Mouse (Mus musculus) frontal cortex, adult 2 months (tissue): ENCODE measurements around the gene Steap2. TPM values are rescaled to one million over a fixed set of nuclear protein-coding genes. Genes with fewer than 3 reads are reported as not detected.

ENCODE experiments used
- DNase-seq, 2 experiments: peaks; one replicate each; pipeline ENCODE4 v3.0.0; 2022; ENCODE audit warnings: low spot score in 1 of 2; ENCODE audit errors: extremely low spot score in 1 of 2
- polyA plus RNA-seq: library from polyadenylated mRNA; depleted of rRNA; stranded (reverse); fragments of >200 nt; gene quantifications from 2 replicates; pipeline ENCODE4 v1.2.3, GENCODE M21; 2012; rRNA removed

Gene Steap2
- polyA plus RNA-seq, 1 experiment: 9.1 TPM

DNA sequence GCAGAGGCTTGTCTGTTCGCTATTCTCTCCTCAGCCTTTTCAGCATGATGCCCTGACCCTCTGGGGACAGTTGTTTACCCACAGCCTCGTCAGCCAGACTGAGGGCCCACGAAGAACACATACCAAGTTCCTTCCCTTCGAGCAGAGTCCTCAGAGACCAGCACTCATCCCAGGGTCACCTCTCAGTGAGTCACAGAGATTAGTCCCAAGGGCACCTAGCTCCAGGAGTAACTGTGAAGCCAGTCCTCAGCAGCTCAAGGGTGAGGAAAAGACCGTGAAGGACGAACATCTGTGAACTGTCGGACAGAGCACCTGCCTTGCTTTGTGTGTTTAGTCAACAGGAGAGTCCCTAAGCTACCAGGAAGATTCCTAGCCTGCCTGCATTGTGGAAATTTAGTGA is 25.5 kb downstream of the Steap2 start:
- DNase-seq: no peak

- no peak for DNase-seq
These were observed 29.9 kb downstream of the Steap2 start for GRCm38 (mm10) chr5:5664371-5664926.

DNA sequence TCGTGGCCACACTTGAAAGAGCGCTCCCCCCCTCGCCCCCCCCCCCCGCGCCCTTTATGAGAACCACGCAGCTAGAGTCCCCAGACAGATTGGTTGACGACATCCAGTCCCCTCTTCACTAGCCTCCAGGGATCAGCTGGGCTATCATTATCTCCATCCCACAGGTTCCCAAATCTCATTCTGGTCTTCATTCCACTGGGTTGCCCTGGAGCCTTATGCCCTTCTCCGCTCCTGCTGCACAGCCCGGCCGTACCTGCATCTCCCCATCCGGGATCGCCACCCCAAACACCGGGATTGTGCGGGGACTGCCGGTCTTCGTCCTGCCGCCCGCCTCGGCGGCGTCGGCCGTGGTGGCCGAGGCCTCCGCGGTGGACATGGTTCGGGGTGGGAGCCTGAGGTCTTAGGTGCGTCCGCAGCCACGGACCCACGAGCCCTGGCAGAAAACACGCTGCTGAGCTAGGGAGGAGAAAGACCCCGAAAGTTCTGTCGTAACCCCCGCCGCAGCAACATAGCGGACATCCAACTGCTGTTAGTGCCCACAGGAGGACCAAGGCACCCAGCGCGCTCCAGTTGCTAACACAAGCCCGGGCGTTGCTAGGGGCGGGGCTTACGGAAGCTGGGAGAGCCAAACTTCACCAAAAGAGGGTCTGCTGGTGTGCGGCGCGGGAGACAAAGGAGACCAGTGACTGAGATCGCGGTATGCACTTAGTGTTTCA is 30.6 kb downstream of the Steap2 start, which contains the start of gene Cfap69:
Gene Cfap69, minus strand, starts transcription at position 585 of the 716 bp plus-strand sequence.
- peak; percentile 78 to 91 for DNase-seq

GRCm38 (mm10) chr5:5663057-5663456 is 31.3 kb downstream of the Steap2 start:
- DNase-seq: no peak

DNA sequence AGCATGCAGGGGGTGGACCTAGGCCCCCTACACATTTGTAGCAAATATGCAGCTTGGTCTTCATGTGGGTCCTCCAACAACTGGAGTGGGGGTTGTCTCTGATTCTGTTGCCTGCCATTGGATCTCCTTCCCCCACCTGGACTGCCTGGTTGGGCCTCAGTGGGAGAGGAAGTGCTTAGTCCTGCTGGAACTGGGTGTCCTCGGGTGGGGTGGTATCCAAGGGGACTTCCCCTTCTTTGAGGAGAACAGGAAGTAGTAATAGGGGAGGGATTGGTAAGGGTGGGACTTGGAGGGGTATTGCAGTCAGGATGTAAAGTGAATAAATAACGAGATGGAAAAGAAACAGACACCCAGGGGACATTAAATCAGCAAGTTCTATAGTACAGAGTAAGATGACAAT is 35.7 kb downstream of the Steap2 start:
- no peak for DNase-seq

DNA sequence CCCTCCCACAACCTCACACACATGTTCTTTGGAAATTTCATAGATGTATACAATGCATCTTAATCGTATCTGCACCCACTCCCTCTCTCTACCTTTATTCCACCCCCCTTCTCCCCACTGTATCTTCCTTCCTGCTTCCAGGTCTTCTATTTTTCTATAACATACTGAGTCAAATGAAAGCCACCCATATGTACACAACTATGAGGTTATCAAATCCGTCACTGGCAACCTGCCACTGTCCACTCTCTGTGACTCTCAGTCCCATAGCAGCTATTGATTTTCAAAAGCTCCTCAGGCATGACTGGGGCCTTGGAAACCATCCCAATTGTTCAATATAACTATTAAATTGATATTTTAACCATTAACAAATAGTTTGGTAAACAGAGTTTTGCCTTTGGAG is 36.4 kb downstream of the Steap2 start:
- DNase-seq: no peak

DNA sequence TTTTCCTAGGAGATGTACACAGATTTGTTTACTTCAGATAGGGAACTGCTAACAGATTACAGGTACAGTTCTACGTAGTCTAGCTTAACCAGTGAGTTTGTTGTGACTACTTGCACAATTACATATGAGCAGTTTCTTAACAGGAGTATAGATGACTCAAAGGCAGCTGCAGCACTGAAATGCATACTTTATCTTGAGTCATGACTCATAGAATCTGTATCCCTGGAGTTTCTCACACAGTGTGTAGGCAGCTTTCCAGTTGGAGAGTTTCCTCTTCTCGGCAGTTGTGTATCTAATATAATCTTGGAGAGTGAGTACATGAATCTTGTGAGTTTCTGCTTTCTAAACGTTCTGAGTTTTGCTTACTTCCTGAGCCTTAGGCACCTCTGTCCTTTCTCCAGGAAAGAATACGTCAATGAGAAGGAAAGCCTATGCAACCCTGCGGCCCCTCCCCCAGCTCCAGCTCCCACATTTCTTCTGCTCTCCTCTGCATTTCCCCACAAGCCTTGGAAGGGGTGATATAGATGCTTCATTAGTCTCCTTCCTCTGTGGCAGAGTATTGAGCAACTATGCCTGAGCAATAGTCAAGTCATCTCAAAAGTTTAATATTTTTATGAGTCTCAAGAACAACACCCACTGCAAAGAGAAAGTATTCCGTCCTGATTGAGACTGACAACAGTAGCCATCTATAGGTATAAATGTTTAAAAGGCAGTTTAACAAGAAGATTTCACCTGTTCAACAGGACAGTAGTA is 45.4 kb downstream of the Steap2 start:
- DNase-seq: peak; percentile 74 to 91

GRCm38 (mm10) chr5:5646173-5646572 is 48.2 kb downstream of the Steap2 start:
- peak in 1 of 2 experiments; percentile 18 for DNase-seq

GRCm38 (mm10) chr5:5638496-5638895 is 55.9 kb downstream of the Steap2 start:
- DNase-seq: no peak

DNA sequence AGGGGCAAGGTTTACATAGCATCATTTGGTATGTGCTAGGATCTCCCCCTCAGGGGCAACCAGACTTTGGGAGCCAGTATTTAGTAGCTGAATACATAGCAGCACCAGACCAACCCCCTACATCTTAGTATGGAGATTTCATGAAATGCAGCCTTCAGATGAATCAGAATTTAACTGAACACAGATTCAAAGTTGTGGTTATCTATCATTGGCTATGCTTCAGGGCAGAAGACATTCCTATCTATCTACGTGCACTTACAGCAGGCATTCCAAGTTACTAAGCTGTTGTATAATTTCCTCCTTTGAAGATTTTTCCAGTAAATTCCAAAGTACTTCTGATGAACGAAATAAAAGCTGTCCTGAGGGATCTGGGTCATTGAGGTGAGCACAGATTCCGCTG is 68.9 kb downstream of the Steap2 start:
- no peak for DNase-seq

GRCm38 (mm10) chr5:5618329-5618728 is 76.0 kb downstream of the Steap2 start:
- no peak for DNase-seq

Other genes starting within 250 kb of the Steap2 start
- 0.32 TPM in 1 of 2 replicates, not detected in the other for gene 1700015F17Rik, start 215.4 kb downstream of the Steap2 start, polyA plus RNA-seq
- 46.2 and 47.0 TPM in 2 replicates for gene Cldn12, start 179.6 kb downstream of the Steap2 start, polyA plus RNA-seq
- gene Gtpbp10, start 135.0 kb downstream of the Steap2 start, polyA plus RNA-seq: 9.5 and 11.2 TPM in 2 replicates
- 0.06 and 0.11 TPM in 2 replicates for gene Gm8773, start 120.8 kb downstream of the Steap2 start, polyA plus RNA-seq
- 20.4 and 27.5 TPM in 2 replicates for gene Cfap69, start 30.3 kb downstream of the Steap2 start, polyA plus RNA-seq
- gene Steap1, start 54.7 kb upstream of the Steap2 start, polyA plus RNA-seq: 0.40 and 0.76 TPM in 2 replicates